Mouse (Mus musculus) midbrain, embryonic 14.5 days (tissue): Measurements from ENCODE around the gene Bhmt2. TPM values are rescaled to one million over a fixed set of nuclear protein-coding genes. Genes with fewer than 3 reads are reported as not detected.
A peak's percentile ranks its signal among the peaks of the same experiment; 100 is the strongest.

Source experiments
- ATAC-seq: fragments of 200-750 bp; cut with Nextera tagmentation; 2 replicates; pipeline ENCODE4 v1.8.0; 2017; ENCODE audit warnings: moderate number of reproducible peaks, moderate library complexity; ENCODE audit not compliant: low FRiP score, low TSS enrichment
- DNase-seq: peaks from one replicate; pipeline ENCODE4 v3.0.0-alpha.2; 2015
- H3K27ac ChIP-seq: fragments of 300-500 bp; sonication (generic); replicated peaks from 2 replicates; pipeline ENCODE4 v1.5.1; 2014; ENCODE audit warnings: mild to moderate bottlenecking, low read depth, low read length, moderate library complexity
- H3K27me3 ChIP-seq: fragments of 300-500 bp; sonication (generic); 2 replicates; pipeline ENCODE4 v1.6.1; 2014; ENCODE audit warnings: low read length, control low read depth, mixed read lengths; ENCODE audit not compliant: control insufficient read depth, insufficient read depth
- H3K36me3 ChIP-seq: fragments of 300-500 bp; sonication (generic); 2 replicates; pipeline ENCODE4 v1.6.1; 2014; ENCODE audit warnings: low read length, control low read depth; ENCODE audit not compliant: control insufficient read depth, insufficient read depth
- H3K4me1 ChIP-seq: fragments of 300-500 bp; sonication (generic); 2 replicates; pipeline ENCODE4 v1.6.1; 2014; ENCODE audit warnings: mild to moderate bottlenecking, antibody characterized with exemption, low read length, control low read depth; ENCODE audit not compliant: control insufficient read depth, insufficient read depth
- H3K4me2 ChIP-seq: fragments of 300-500 bp; sonication (generic); 2 replicates; pipeline ENCODE4 v1.6.1; 2014; ENCODE audit warnings: mild to moderate bottlenecking, low read length, moderate library complexity
- H3K4me3 ChIP-seq: fragments of 300-500 bp; sonication (generic); replicated peaks from 2 replicates; pipeline ENCODE4 v1.5.1; 2014; ENCODE audit warnings: low read depth, low read length
- H3K9ac ChIP-seq: fragments of 300-500 bp; sonication (generic); replicated peaks from 2 replicates; pipeline ENCODE4 v1.6.1; 2014; ENCODE audit warnings: mild to moderate bottlenecking, low read length, moderate library complexity
- H3K9me3 ChIP-seq: fragments of 300-500 bp; sonication (generic); 2 replicates; pipeline ENCODE4 v1.6.1; 2016; ENCODE audit warnings: low read length, control low read depth, mixed read lengths; ENCODE audit not compliant: control insufficient read depth
- WGBS: fragments of 180-500 bp; shearing (Covaris S2); extraction: QIAGEN DNeasy Blood & Tissue Kit; methylation state at CpG from one replicate; pipeline ENCODE4 v1.1.7; 2014; 5-methylcytosine and 5-hydroxymethylcytosine counted together
- polyA plus RNA-seq: library from polyadenylated mRNA; unstranded; fragments of >200 nt; fragmentation: Nextera tagmentation; extraction: Ambion mirVana; gene quantifications from 2 replicates; pipeline ENCODE4 v1.2.1, GENCODE M21; 2014

The Bhmt2 gene
- polyA plus RNA-seq, 1 experiment from 2014 or later = not detected

DNA sequence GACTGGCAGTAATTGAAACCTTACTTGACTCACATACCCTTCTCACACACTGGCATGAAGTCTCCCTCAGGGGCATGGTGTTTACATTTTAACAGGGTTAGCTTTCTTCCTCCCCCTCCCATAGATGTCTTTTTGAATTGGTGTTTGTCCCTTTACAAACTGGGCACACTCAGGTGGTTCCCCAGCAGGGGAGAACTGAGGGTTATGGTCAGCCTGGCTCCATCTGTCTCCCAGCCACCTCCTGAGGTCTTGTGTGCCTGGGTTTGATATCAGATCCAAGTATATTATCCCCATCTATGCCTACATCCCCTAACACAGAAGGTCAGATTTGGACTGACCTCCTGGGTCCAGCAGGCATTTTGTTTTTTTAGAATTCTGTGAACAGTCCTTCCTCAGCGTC is 37.5 kb downstream of the Bhmt2 start:
- WGBS = 95% methylated on average over 1 of the region's 1 CpGs
- Histone ChIP-seq H3K27me3 (no peaks in the 10 kb centered on the region), H3K9ac (no peak overlapping the region), H3K36me3 (no peaks in the 10 kb centered on the region), H3K9me3 (no peaks in the 10 kb centered on the region), H3K4me2 (no peak overlapping the region), H3K4me3 (no peak overlapping the region), H3K4me1 (no peaks in the 10 kb centered on the region), H3K27ac (no peak overlapping the region)
- no peak for ATAC-seq
- no peak for DNase-seq

DNA sequence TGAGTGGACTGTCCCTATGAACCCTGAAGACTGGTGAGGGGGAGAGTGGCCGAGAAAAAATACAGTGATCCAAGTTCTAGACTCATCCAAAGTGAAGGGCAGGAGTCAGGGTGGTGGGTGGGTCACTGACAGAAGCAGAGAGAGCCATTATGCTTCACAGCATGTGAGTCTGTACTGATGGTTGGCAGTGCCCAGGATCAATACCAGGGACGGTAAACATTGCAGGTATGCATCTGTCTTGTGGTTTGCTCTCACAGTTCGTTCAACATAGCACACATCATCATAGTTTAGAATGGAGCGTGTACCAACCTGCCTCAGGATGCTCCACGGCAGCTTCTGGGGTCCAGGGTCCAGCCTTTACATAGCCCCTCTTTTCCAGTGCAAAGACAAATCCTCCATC is 41.2 kb downstream of the Bhmt2 start:
- Histone ChIP-seq H3K4me1 (no peaks in the 10 kb centered on the region), H3K9ac (no peak overlapping the region), H3K9me3 (no peaks in the 10 kb centered on the region), H3K27ac (no peak overlapping the region), H3K4me3 (no peak overlapping the region), H3K27me3 (no peaks in the 10 kb centered on the region), H3K4me2 (no peak overlapping the region), H3K36me3 (no peaks in the 10 kb centered on the region)
- 86% methylated on average over 5 of the region's 5 CpGs for WGBS
- DNase-seq = no peak
- no peak for ATAC-seq

- H3K4me2 ChIP-seq = no peak overlapping the region
- no peaks in the 10 kb centered on the region for H3K9me3 ChIP-seq
- DNase-seq (no peak), ATAC-seq (no peak)
- H3K9ac ChIP-seq = no peak overlapping the region
- no peak overlapping the region for H3K27ac ChIP-seq
- WGBS = 86% methylated on average over 10 of the region's 10 CpGs
- no peaks in the 10 kb centered on the region for H3K4me1 ChIP-seq
- H3K36me3 ChIP-seq = no peaks in the 10 kb centered on the region
- no peaks in the 10 kb centered on the region for H3K27me3 ChIP-seq
- no peak overlapping the region for H3K4me3 ChIP-seq
These were observed 43.0 kb downstream of the Bhmt2 start for GRCm38 (mm10) chr13:93630941-93631705.

DNA sequence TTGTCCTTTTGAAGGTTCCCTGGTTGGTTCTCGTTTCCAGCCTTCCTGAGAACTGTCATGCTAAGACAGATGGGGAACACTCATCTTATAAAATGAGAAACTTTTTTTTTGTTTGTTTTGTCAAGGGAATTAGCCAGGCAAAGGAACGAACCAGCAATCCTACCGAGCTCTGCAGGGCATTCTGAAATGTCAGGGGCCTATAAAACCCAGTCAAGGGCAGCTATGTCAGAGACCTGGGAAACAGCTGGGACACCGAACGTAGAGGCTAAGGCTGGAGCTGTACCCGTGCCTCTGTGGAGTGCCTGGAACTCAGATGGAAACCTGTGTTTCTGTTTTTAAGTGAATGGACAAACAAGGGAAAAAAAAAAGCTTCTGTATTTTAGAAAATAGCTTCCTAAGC is 45.2 kb downstream of the Bhmt2 start:
- Histone ChIP-seq H3K4me1 (no peaks in the 10 kb centered on the region), H3K9ac (no peak overlapping the region), H3K9me3 (no peaks in the 10 kb centered on the region), H3K4me2 (no peak overlapping the region), H3K4me3 (no peak overlapping the region), H3K36me3 (no peaks in the 10 kb centered on the region), H3K27ac (no peak overlapping the region), H3K27me3 (no peaks in the 10 kb centered on the region)
- DNase-seq = no peak
- ATAC-seq = no peak
- 25% methylated on average over 6 of the region's 6 CpGs for WGBS

DNA sequence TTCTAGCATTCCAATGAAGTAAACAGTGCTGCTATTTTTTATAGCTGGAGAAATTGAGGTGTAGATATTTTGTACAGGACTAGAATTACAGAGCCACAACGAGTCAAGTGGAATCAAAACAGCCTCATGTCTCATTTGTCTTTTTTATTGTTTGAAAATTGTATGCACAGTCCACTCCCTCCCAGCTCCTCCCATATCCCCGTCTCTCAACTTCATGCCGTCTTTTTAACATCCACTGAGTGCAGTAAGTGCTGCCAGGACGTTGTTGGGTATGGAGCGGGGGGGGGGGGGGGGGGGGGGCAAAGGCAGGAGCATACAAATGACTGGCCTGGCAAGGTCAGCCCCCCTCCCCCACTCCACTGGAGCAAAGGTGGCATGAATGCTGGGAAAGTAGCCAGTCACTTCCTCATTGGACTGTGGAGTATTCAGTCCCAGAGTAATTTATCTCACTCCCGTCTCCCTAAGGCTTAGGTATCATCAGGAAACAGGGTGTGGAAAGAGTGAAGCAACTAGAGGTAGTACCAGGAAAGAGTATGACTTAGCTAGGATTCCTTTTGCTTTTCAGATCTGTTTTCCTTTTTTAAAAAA is 59.6 kb downstream of the Bhmt2 start:
- Histone ChIP-seq H3K9ac (no peak overlapping the region), H3K9me3 (no peaks in the 10 kb centered on the region), H3K27ac (no peak overlapping the region), H3K27me3 (no peaks in the 10 kb centered on the region), H3K4me2 (no peak overlapping the region), H3K4me1 (no peaks in the 10 kb centered on the region), H3K4me3 (no peak overlapping the region), H3K36me3 (no peaks in the 10 kb centered on the region)
- no peak for ATAC-seq
- no peak for DNase-seq
- 48% methylated on average over 6 of the region's 6 CpGs for WGBS

GRCm38 (mm10) chr13:93613771-93614170 is 60.3 kb downstream of the Bhmt2 start:
- 80% methylated on average over 4 of the region's 4 CpGs for WGBS
- ATAC-seq (no peak), DNase-seq (peak; percentile 14)

GRCm38 (mm10) chr13:93612660-93613607 is 61.2 kb downstream of the Bhmt2 start:
- H3K4me3 ChIP-seq = no peak overlapping the region
- H3K4me2 ChIP-seq = no peak overlapping the region
- H3K9me3 ChIP-seq = no peaks in the 10 kb centered on the region
- WGBS = 63% methylated on average over 19 of the region's 19 CpGs
- no peak overlapping the region for H3K9ac ChIP-seq
- no peaks in the 10 kb centered on the region for H3K27me3 ChIP-seq
- no peaks in the 10 kb centered on the region for H3K4me1 ChIP-seq
- ATAC-seq (peak; percentile 51; the same call in 1 of the 2 replicates), DNase-seq (peak; percentile 89)
- no peaks in the 10 kb centered on the region for H3K36me3 ChIP-seq
- no peak overlapping the region for H3K27ac ChIP-seq

More at GRCm38 (mm10) chr13:93613771-93614170, 60.3 kb downstream of the Bhmt2 start:
- no peak overlapping the region for H3K4me3 ChIP-seq
- no peak overlapping the region for H3K4me2 ChIP-seq
- no peak overlapping the region for H3K9ac ChIP-seq
- no peaks in the 10 kb centered on the region for H3K36me3 ChIP-seq
- H3K9me3 ChIP-seq = no peaks in the 10 kb centered on the region
- no peaks in the 10 kb centered on the region for H3K27me3 ChIP-seq
- H3K4me1 ChIP-seq = no peaks in the 10 kb centered on the region
- H3K27ac ChIP-seq = no peak overlapping the region

- H3K4me1 ChIP-seq = no peaks in the 10 kb centered on the region
- no peak overlapping the region for H3K4me3 ChIP-seq
- no peak overlapping the region for H3K4me2 ChIP-seq
- no peaks in the 10 kb centered on the region for H3K27me3 ChIP-seq
- 85% methylated on average over 2 of the region's 2 CpGs for WGBS
- H3K9ac ChIP-seq = no peak overlapping the region
- H3K9me3 ChIP-seq = no peaks in the 10 kb centered on the region
- DNase-seq (no peak), ATAC-seq (no peak)
- H3K36me3 ChIP-seq = no peaks in the 10 kb centered on the region
- no peak overlapping the region for H3K27ac ChIP-seq
These were observed 65.6 kb downstream of the Bhmt2 start for GRCm38 (mm10) chr13:93608476-93608875.
